Mouse (Mus musculus): ENCODE data around the gene 2310011J03Rik.

The 2310011J03Rik gene

DNA sequence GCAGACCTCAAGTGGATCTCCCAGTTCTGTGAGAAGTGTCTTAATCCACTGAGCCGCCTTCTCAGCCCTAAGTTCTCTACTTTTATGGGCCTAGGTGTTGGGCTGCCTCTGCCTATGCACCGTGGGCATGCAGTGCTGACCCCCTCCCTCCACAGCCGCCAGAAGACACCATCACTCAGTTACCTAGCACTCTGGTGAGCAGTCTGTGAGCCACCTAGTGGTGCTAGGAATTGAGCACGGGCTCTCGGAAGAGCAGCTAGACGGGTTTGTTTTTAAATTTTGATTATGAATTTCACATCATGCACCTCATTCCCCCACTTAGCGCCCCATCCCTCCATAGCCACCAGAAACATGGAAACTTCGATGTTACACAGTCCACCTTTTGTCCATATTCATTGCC, 31.7 kb downstream of the 2310011J03Rik start:
- no peak for DNase-seq

DNA sequence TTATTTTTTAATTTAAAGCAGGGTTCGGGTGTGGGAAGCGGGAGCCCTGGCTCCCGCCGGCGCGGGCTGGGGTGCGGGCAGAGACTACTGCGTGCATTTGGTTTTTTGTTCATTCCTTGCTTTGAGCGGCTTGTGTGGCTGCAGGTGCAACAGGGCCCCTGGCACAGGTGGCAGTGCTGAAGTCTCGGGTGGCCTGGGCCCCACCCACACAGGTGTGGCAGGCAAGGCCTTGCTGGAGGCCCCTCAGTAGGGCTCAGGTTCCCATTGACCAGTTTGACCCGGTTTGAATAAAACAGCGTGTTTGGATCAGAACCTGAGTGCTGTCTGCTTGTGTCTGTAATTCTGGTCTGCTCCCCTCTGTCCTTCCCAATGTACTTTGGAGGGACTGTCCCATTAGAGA, 32.2 kb downstream of the 2310011J03Rik start:
- no peak for DNase-seq

DNA sequence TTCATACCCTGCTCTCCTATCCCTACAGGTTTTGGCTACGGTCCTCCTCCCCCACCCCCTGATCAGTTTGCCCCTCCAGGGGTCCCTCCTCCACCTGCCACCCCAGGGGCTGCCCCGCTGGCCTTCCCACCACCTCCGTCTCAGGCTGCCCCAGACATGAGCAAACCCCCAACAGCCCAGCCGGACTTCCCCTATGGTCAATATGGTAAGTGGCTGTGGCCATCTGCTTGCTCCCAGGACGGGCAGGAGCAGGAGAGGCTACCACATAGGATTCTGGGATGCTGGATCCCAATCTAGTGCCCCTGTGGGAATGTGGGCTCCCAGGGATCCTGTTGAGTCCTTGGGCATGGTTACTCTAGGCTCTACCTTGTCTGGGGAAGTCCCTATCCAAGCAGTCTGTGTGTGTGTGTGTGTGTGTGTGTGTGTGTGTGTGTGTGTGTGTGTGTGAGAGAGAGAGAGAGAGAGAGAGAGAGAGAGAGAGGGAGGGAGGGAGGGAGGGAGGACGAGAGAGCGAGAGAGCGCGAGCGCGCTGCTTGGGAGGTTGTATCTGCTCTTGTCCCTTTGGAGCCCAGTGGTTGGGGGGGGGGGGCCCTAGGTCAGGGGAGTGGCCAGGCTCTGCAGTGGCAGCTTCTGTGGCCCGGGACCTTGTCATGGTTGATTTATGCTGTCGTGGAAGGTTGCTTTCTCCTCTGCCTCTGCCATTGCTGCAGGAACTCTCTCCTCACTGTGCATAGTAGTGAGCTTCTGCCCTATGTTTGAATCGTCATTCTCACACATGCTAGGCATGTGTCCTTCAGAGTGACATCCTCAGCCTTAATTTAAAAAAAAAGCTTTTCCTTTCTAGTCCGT, 34.9 kb downstream of the 2310011J03Rik start:
- no peak for DNase-seq

DNA sequence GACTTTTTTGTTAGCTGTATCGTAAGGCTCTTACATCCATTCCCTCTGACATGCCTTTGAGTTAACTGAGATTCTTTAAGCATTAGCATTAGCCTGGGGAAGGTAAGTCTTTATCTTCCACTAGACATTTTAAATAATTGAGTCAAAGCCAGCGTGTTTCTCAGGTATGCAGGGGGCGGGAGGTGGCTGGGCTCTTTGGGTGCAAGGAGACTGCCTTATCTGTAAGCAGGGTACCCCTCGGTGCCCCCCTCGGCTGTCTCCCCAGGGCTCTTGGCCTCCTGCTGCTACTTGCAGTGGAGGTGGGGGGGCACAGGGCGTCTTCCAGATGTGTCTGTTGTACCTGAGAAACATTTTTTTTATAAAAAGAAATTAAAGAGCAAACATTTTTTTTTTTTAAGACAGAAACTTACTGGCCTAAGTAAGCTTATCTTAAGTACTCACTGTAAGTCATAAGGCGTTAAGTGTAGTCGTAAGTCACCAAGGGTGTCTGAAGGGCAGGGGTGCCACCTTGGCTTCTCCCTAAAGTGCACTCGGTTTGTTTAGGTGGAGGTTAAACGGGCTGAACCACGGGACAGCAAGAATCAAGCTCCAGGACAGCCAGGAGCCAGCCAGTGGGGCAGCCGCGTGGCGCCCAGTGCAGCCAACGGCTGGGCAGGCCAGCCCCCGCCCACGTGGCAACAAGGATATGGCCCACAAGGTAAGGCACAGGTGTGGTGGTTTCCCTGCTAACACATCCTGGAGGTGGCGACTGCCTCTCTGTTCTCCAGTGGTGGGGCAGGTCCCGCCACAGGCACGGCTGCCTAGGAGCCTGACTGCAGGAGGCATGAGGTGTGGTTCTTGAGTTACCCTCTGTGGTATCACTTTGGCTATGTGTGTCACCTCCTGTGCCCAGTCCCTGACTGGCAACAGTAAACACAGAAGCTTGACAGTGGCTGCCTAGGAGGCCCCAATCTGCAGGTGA, 37.6 kb downstream of the 2310011J03Rik start:
- DNase-seq = no peak

DNA sequence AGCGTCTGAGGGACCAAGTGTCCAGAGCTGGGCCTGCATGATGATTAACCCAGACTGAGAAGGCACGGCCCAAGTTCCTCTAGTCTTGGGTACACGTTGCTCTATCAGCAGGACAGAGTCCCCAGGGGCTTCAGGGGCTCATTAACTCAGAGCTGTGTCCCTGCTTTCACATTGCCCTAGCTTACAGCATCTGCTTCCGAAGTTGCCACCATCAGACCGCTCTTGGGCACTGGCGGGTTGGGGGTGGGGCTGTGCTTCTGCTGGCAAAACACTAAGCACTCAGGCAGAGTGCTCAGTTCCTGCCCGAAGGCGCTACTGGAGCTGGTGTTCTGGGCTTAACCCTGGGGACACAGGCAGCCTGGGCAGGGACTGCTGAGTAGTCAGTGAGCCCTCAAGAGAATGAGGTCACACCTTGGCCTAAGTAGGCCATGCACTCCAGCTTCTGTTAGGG, 38.4 kb downstream of the 2310011J03Rik start:
- DNase-seq = peak; percentile 69

DNA sequence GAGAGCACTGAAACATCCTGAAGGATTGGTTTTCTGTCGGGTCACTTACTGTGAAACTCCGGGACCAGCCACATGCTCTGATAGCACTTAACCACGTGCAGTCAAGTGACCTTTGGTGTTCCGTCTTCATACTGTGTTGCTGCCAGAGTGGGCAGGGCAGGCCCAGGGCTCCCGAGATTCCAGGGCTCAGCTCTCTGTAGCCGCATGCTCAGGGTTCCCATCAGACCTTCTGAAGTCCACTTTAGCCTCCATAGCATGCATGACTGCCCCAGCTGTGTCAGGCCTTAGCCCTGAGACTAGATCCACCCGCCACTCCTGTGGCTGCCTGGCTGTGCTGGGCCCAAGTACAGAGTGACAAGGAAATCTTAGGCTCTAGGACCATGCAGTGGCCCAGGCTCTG, 39.0 kb downstream of the 2310011J03Rik start:
- DNase-seq = no peak

DNA sequence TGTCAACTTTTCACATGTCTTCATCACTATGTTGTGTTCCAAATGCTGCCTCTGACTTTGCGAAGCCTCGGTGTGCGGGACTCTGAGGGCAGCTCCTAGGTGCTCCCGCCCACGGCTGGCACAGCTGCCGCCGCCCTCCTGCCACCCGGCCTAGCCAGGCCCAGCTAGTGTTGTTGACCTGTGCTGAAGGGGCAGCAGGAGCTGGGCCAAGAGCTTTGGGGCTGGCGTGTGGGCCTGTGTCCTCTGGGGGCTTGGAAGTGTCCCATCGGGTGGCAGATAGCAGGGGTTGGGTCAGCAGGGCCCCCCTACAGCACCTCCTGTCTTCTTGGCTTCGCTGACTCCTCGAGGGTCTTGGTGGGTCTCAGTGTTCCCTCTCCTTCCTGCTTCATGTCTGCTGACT, 41.1 kb downstream of the 2310011J03Rik start:
- DNase-seq = no peak

DNA sequence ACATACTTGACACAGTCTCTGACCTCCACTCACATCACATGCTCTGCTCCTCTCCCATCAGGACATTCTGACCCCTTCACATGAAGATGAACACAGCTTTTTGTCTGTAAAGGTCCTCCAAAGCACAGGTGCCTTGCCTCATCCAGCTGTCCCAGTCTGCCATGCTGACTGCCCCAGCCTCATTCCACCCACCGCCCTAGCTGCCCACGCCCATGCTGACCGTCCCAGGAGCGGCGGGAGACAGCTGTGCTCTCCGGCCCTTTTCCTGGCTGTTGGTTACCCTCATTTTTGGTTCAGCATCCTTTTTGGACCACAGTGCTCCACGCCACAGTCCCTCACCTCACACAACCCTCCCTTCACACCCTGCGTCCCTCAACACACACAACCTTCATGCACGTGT, 41.9 kb downstream of the 2310011J03Rik start:
- DNase-seq = no peak

DNA sequence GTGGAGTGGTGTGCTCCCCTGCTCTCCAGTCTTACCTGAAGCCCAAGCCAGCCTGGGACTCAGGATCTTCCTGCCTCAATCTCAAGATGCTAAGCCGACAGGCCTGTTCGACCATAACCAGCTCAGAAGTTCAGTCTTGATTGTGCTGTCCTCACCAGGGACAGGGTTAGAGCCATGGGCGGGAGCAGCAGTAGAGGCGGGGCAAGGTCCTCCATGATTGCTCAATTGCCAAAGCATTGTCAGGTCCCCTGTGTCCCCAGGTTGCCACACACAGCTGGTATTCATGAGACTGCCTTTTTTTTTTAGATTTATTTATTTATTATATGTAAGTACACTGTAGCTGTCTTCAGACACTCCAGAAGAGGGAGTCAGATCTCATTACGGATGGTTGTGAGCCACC, 44.1 kb downstream of the 2310011J03Rik start:
- DNase-seq = no peak

DNA sequence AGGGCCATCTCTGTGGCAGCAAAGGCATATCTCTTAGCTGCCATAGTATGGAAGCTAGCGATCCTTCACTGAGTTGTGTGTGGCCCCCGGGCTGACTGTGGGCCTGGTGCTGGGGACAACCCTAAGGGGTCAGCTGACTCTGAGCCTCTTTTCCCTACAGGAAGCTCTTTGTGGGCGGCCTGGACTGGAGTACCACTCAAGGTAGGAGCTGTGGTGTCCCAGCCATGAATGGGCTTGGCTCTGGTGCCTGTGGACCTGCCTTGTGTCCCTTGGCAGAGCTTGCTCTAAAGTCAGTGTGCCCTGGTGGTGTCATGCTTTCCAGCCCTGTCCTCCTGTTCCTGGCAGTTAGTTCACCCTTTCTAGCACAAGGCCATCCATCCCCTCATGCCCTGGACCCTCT, 46.5 kb downstream of the 2310011J03Rik start:
- no peak for DNase-seq

DNA sequence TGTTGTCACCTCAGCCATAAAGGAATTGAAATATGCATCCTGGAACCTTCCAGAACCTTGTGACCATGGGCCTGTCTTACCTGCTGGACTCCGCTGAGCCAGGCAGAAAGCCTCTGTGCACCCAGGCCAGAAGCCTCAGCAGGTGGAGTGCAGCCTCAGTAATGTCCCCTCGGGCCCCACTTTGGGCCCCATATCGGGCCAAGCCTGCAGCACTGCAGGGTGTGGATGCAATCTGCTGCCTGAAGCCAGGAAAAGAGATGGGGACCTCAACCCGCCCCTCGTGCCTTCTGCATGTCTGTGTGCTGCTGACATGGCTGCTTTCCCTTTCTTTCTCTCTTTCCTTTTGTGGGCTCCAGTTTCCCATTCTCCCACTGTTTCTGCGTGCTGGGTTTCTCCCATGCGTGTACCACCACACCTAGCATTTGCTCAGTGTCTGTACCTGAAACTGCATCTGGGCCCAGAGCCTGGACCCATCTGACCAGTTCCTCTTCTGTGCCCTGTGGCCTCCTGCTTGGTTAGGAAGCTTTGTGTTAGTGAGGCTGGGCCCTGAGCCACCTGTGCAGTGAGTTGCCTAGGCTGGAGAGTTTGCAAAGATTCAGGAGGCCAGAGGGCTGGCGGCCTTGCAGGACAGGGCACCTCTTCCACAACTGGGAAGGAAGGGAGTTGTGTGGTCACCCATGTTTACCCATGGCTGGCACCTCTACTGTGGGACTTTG, 48.3 kb downstream of the 2310011J03Rik start:
- no peak for DNase-seq

DNA sequence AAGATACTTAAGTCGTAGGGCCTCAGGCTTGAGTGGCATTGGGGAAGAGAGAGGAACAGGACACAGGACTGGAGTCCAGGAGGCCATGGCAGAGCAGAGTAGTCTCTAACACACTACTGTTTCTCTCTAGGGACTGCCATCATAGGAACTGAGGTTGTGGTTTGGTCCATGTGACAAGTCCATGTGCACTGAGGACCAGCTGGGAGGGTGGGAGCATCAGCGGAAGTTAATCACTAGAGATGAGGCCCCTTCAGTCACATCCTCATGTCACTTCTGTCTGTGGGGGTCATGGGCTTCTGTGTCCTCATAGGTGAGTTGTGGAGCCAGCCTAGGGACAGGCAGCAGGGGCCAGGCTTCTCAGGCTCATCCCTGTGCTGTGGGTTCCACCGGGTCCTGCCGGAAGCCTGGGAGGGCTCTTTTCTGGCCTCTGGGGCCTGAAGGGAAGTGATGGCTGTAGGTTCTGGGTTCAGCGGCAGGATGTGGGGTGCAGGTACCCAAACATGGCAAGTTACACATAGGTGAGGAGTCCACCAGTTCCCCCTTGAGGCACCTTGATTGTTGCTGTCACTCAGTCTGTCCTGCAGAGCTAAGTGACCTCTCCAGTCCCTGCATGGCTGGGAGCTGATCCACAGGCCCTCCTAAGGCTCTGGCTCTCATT, 49.0 kb downstream of the 2310011J03Rik start:
- no peak for DNase-seq

DNA sequence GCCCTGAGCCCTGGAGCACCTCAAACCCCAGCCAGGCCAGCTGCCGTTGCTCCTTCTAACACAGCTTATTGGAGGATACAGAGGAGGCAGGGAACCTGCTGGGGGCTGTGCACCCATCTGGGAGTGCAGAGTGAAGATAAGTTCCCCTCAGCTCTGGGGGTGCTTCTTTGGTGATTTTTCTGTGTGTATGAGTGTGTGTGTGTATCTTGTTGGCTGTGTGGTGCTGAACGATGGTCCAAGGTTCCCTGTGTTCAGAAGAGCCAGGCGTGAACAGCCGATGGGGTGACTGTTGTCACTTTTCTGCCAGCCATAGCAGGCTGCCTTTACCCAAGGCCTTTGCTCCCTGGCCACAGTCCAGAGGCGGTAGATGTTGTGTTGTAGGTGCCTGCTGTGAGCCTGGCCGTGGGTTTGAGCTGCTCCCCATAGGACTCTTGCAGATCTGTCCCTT, 49.6 kb downstream of the 2310011J03Rik start:
- no peak for DNase-seq

DNA sequence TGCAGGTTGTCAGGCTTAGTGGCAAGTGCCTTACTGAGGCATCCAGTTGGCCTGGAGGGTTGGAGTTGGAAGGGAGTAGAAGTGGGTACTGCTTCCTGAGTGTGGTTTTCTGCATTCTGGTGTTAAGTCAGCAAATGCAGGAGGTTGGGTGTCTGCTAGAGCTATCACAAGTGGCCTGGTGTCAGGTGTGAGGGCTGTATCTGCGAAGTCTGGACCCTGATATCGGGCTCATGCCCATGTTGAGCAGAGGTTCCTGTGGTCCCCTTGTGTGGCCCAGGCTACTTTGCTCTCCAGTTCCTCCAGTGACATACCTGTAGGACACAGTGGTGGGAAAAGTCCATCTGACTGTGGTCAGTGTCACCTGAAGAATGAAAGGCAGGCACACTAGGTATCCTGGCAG, 50.2 kb downstream of the 2310011J03Rik start:
- no peak for DNase-seq

Measured in lung, postnatal 14 days (tissue).